Mouse (Mus musculus): ENCODE measurements at regions not wholly inside any gene's neighbourhood (a gene's known extent, or its start where the extent isn't known, plus 50 kb on each side); places are given as distances from the start of the nearest gene placed in this dataset.

DNA sequence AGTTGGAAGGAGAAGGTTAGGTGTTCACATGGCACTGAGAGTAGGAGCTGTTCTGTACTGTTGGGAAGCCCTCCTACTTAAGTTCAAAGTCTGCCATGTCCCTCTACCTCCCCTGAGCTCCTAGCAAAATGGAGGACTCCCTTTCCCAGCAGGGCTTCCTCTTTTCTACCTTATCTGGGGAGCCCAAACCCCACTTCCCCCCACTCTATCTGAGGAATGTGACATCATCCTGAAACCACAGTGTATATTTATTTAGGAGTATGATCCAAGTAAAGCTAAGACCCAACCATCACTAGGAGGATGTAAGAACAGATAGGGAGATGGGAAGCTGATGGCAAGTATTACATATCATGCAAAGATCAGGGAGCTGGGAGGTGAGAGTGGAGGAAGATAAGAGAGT is 1490.6 kb upstream of the Gm6569 start:
- TF ChIP-seq TCF3 (IDR thresholded peaks at IDR 0.05; ENCODE audit: insufficient read length, low read depth), result no peak
- no peak for TF ChIP-seq POLR2AphosphoS2 (IDR thresholded peaks at IDR 0.05; ENCODE audit: insufficient read length, low read depth)
- TF ChIP-seq MAX (IDR thresholded peaks at IDR 0.05; ENCODE audit: low read depth), result no peak
- TF ChIP-seq TCF12 (IDR thresholded peaks at IDR 0.05; ENCODE audit: insufficient read depth, poor library complexity, severe bottlenecking), result no peak

Data from myocyte (in vitro differentiated cells).